7 mouse cellular contexts compared by ENCODE assay signal in the genomic region with DNA sequence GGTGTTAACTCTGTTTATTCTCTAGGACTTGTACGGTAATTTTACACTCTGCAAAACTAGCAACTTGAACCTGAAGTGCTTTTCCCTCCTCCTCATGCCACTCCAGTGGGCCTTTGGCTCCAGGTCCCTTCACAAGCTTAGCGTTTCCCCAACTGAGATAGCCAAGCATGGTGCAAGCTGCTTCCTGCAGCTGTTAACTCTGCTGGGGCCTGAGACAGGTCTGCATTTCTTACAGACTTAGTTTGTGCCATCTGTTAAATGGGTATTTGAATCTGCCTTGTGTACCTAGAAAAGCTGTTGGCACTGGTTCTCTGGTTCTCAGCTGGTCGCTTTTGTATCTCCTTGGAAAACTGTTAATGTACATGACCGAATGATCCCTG.
DNase-seq lines count a peak whose midpoint lies in the region; ATAC-seq and TF ChIP-seq lines count a peak whose summit lies in the region.

No protein-coding gene starts in this region.

- 36% methylated on average over 4 of the region's 4 CpGs for WGBS in forebrain, postnatal 0 days
- 48% methylated on average over 4 of the region's 4 CpGs for WGBS in lung, embryonic 14.5 days

- no peak for TF ChIP-seq CTCF in testis, adult 2 months (IDR thresholded peaks at IDR 0.05; ENCODE audit: control insufficient read depth, insufficient read depth, insufficient replicate concordance, low read depth, low read length)
- TF ChIP-seq CTCF in forebrain, postnatal 0 days (IDR thresholded peaks at IDR 0.05; ENCODE audit: low read depth), result no peak
- TF ChIP-seq CTCF in lung, embryonic 14.5 days (IDR thresholded peaks at IDR 0.05; ENCODE audit: low read depth), result no peak

- DNase-seq in testis, postnatal 10 days (ENCODE audit: low spot score), result no peak
- DNase-seq in forebrain, postnatal 0 days, result no peak
- DNase-seq in lung, embryonic 14.5 days, result no peak
- peak; percentile 22 for DNase-seq in thymus, postnatal 4 days
- no peak for DNase-seq in left cerebral cortex, postnatal 4 days
- DNase-seq in adrenal gland, postnatal 14 days, result no peak

- peak overlapping the region; percentile 16 for H3K4me3 ChIP-seq in testis, adult 2 months (ENCODE audit: control insufficient read depth, low read depth, low read length)
- peak overlapping the region; percentile 31; the same call in 1 of the 2 replicates for H3K4me3 ChIP-seq in forebrain, postnatal 0 days (ENCODE audit: low read depth, low read length)
- H3K4me3 ChIP-seq in lung, embryonic 14.5 days (ENCODE audit: low read depth, low read length), result peak overlapping the region; percentile 35

- no peaks in the 10 kb centered on the region for H3K9me3 ChIP-seq in forebrain, postnatal 0 days (ENCODE audit: low read length)
- no peaks in the 10 kb centered on the region for H3K9me3 ChIP-seq in lung, embryonic 14.5 days (ENCODE audit: low read depth, low read length)

- TF ChIP-seq POLR2A in testis, adult 2 months (IDR thresholded peaks at IDR 0.05; ENCODE audit: control insufficient read depth, low read depth, low read length), result no peak

- H3K4me2 ChIP-seq in forebrain, postnatal 0 days (ENCODE audit: low read depth), result peak overlapping the region; percentile 62
- H3K4me2 ChIP-seq in lung, embryonic 14.5 days, result peak overlapping the region; percentile 81

- no peak for ATAC-seq in forebrain, postnatal 0 days
- no peak for ATAC-seq in lung, embryonic 14.5 days (ENCODE audit: insufficient read depth)

- H3K27ac ChIP-seq in testis, adult 2 months (ENCODE audit: control insufficient read depth, insufficient read depth, low read depth, low read length), result peak overlapping the region; percentile 76
- peak overlapping the region; percentile 96 for H3K27ac ChIP-seq in forebrain, postnatal 0 days (ENCODE audit: low read depth, low read length)
- peak overlapping the region; percentile 98 for H3K27ac ChIP-seq in lung, embryonic 14.5 days (ENCODE audit: low read depth)

- no peaks in the 10 kb centered on the region for H3K27me3 ChIP-seq in testis, adult 2 months (ENCODE audit: control insufficient read depth, insufficient read depth, low read length)
- no peaks in the 10 kb centered on the region for H3K27me3 ChIP-seq in forebrain, postnatal 0 days (ENCODE audit: insufficient read depth, low read length)
- H3K27me3 ChIP-seq in lung, embryonic 14.5 days (ENCODE audit: insufficient read depth, low read length), result no peaks in the 10 kb centered on the region

- no peaks in the 10 kb centered on the region for H3K36me3 ChIP-seq in testis, adult 2 months (ENCODE audit: control insufficient read depth, insufficient read depth, low read length)
- no peaks in the 10 kb centered on the region for H3K36me3 ChIP-seq in forebrain, postnatal 0 days (ENCODE audit: insufficient read depth)
- H3K36me3 ChIP-seq in lung, embryonic 14.5 days (ENCODE audit: insufficient read depth), result no peaks in the 10 kb centered on the region

- H3K9ac ChIP-seq in forebrain, postnatal 0 days, result peak overlapping the region; percentile 59; the same call in 1 of the 2 replicates
- H3K9ac ChIP-seq in lung, embryonic 14.5 days, result peak overlapping the region; percentile 56

- H3K4me1 ChIP-seq in testis, adult 2 months (ENCODE audit: control insufficient read depth, insufficient read depth, low read length), result peaks cover 5% of the 10 kb centered on the region
- peaks cover 17% of the 10 kb centered on the region for H3K4me1 ChIP-seq in forebrain, postnatal 0 days (ENCODE audit: insufficient read depth)
- peaks cover 41% of the 10 kb centered on the region for H3K4me1 ChIP-seq in lung, embryonic 14.5 days (ENCODE audit: insufficient read depth)

- intact Hi-C loops in left cerebral cortex, postnatal 4 days (cut with DNase I), result loop anchor here (5.0 kb wide), 3 partner anchors 90 to 295 kb away; a partner anchor contains a TSS
